Mouse (Mus musculus) midbrain, embryonic 15.5 days (tissue): Measurements from ENCODE around the gene Rgs3. TPM values are rescaled to one million over a fixed set of nuclear protein-coding genes. Genes with fewer than 3 reads are reported as not detected.

Experiments used
- ATAC-seq: fragments of 200-750 bp; cut with Nextera tagmentation; replicated peaks from 2 replicates; pipeline ENCODE4 v1.8.0; 2017; ENCODE audit warnings: moderate TSS enrichment
- H3K27ac ChIP-seq: fragments of 300-500 bp; sonication (generic); 2 replicates; pipeline ENCODE4 v1.5.1; 2015; ENCODE audit warnings: mild to moderate bottlenecking, inconsistent platforms
- H3K27me3 ChIP-seq: fragments of 300-500 bp; sonication (generic); replicated peaks from 2 replicates; pipeline ENCODE4 v1.6.1; 2015; ENCODE audit warnings: inconsistent platforms
- H3K36me3 ChIP-seq: fragments of 300-500 bp; sonication (generic); replicated peaks from 2 replicates; pipeline ENCODE4 v1.6.1; 2015; ENCODE audit warnings: inconsistent platforms
- H3K4me1 ChIP-seq: fragments of 300-500 bp; sonication (generic); 2 replicates; pipeline ENCODE4 v1.6.1; 2015; ENCODE audit warnings: inconsistent platforms
- H3K4me2 ChIP-seq: fragments of 300-500 bp; sonication (generic); 2 replicates; pipeline ENCODE4 v1.6.1; 2015; ENCODE audit warnings: inconsistent platforms, mild to moderate bottlenecking, moderate library complexity
- H3K4me3 ChIP-seq: fragments of 300-500 bp; sonication (generic); 2 replicates; pipeline ENCODE4 v1.5.1; 2015; ENCODE audit warnings: mild to moderate bottlenecking, inconsistent platforms
- H3K9ac ChIP-seq: fragments of 300-500 bp; sonication (generic); 2 replicates; pipeline ENCODE4 v1.6.1; 2015; ENCODE audit warnings: mild to moderate bottlenecking, inconsistent platforms
- H3K9me3 ChIP-seq: fragments of 300-500 bp; sonication (generic); 2 replicates; pipeline ENCODE4 v1.6.1; 2016; ENCODE audit warnings: inconsistent platforms
- WGBS: fragments of 180-500 bp; shearing (Covaris S2); methylation state at CpG from one replicate; pipeline ENCODE4 v1.1.7; 2015; ENCODE audit warnings: mixed read lengths; 5-methylcytosine and 5-hydroxymethylcytosine counted together
- polyA plus RNA-seq: library from polyadenylated mRNA; unstranded; fragments of >200 nt; fragmentation: Nextera tagmentation; extraction: Ambion mirVana; gene quantifications from 2 replicates; pipeline ENCODE4 v1.2.1, GENCODE M21; 2015

Gene Rgs3
- polyA plus RNA-seq, 1 experiment from 2014 or later: 80.1 TPM

DNA sequence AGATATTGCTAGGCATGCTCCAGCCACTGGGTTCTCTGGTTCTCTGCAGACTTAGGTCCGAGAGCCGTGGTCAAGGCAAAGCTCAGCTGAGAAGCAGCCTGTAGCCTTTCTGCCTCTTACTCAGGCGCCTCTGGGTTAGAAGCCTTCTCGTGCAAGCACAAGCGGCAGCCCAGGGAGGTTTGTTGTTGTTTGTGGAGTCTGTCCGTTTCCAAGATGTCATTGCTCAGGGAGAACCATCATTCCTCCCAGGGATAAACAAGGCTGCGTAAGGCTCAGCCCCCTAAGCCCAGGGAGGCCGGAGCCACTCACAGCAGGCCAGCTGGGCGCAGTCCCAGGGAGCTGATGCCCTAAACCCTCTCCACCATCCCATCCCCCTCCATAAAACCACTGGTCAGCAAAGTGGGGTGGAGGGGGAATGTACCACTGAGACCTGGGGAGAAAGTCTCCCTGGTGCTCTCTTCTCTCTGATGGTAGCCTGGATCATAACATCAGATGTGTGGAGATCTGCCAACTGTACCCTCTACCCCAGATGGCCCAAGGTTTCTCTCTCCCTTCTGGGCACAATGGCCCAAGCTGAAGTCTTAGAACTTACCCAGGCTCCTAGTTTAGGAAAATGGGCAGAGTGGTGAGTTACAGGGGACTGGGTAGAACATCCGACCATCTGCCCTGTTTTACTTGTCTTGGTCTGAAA lies 117.5 kb downstream of the Rgs3 start:
- Histone ChIP-seq H3K4me2 (peak overlapping the region; percentile 66), H3K36me3 (no peaks in the 10 kb centered on the region), H3K4me1 (peaks cover 70% of the 10 kb centered on the region), H3K27ac (no peak overlapping the region), H3K27me3 (no peaks in the 10 kb centered on the region), H3K9me3 (no peaks in the 10 kb centered on the region), H3K4me3 (peak overlapping the region; percentile 69), H3K9ac (peak overlapping the region; percentile 19; the same call in 1 of the 2 replicates)
- WGBS: 49% methylated on average over 10 of the region's 10 CpGs
- ATAC-seq: no peak

DNA sequence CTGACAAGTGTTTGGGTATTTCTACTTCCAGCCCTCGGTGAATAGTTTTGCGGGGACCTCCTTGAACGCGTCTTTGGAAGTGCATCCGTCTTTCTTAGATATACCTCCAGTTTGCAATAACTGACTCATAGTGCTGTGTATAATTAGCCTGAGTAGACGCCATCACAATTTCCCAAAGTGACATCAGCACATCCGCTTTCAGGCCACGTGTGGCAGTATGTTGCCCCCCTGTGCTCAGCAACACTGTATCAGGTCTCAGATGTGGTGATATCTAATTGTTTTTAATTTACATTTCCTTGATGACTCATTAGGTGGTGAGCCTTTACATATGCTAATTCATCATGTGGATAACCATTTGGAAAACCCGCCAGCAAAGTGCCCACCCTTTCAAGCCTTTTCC lies 119.5 kb downstream of the Rgs3 start:
- ATAC-seq: no peak
- 80% methylated on average over 9 of the region's 9 CpGs for WGBS
- Histone ChIP-seq H3K9ac (no peak overlapping the region), H3K27me3 (no peaks in the 10 kb centered on the region), H3K9me3 (no peaks in the 10 kb centered on the region), H3K27ac (no peak overlapping the region), H3K4me2 (no peak overlapping the region), H3K4me3 (no peak overlapping the region), H3K36me3 (0 out of 2 replicates have a peak, but pooled peaks cover 3% of the 10 kb centered on the region), H3K4me1 (peaks cover 71% of the 10 kb centered on the region)

DNA sequence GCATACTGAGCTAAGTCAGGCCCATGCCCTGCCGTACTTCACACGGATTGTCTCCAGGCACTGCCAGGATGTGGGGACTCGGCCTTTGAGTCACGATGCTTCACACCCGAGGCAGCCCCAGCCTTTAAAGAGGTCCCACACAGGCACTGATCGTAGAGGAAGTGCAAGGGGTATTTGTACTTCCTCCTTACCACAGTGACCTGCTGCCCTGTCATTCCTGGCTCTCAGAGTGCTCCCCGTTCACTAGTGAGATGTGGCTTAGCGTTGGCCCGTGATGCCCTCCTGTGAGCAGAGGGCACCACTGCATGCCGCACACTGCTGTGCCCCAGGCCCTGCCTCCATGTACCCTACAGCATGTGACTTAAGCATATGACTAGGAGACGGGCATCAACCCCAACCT lies 121.8 kb downstream of the Rgs3 start:
- 86% methylated on average over 11 of the region's 11 CpGs for WGBS
- Histone ChIP-seq H3K9me3 (no peaks in the 10 kb centered on the region), H3K27me3 (no peaks in the 10 kb centered on the region), H3K27ac (no peak overlapping the region), H3K4me2 (no peak overlapping the region), H3K4me3 (no peak overlapping the region), H3K36me3 (0 out of 2 replicates have a peak, but pooled peaks cover 3% of the 10 kb centered on the region), H3K4me1 (peaks cover 72% of the 10 kb centered on the region), H3K9ac (no peak overlapping the region)
- no peak for ATAC-seq

DNA sequence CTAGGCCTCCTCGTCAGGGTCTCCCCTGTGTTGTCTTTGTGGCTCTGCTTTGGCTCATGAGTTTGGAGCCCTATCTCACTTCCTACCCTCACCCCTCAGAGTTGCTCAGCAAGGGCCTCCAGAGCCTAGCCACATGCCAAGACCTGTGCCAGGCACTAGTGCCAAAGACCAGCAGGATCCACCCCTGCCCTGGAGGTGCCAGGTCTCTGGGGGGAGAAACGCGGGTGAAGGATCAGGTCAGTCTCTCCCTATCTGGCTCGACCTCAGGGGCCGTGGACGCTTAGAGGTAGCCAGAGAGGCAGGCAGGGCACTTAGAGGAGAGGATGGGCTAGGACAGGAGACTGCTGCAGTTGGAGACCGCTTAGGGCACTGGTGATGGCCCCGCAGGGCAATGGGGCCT lies 122.7 kb downstream of the Rgs3 start:
- H3K4me3 ChIP-seq: no peak overlapping the region
- no peak overlapping the region for H3K27ac ChIP-seq
- 90% methylated on average over 8 of the region's 8 CpGs for WGBS
- peaks cover 67% of the 10 kb centered on the region for H3K4me1 ChIP-seq
- H3K4me2 ChIP-seq: no peak overlapping the region
- 0 out of 2 replicates have a peak, but pooled peaks cover 3% of the 10 kb centered on the region for H3K36me3 ChIP-seq
- ATAC-seq: no peak
- H3K9me3 ChIP-seq: no peaks in the 10 kb centered on the region
- no peaks in the 10 kb centered on the region for H3K27me3 ChIP-seq
- H3K9ac ChIP-seq: no peak overlapping the region

DNA sequence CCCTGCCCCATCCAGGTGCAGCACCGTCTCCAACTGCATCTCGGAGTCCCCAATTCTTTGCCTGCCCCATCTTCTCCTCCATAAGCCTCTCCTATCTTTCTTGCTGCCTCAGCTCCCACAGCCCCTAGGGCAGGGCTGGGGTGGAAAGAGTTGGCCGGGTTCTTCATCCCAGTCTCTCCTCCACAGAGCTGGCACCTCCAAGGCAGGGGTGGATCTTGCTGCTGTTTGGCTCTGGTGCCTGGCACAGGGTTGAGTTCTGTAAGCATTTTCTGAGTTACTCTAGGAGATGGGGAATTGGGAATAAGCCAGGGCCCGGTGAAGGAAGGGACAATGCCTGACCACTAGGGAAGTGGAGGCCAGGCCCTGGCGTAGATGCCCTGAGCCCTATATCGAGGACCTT lies 123.5 kb downstream of the Rgs3 start:
- H3K4me2 ChIP-seq: no peak overlapping the region
- no peak overlapping the region for H3K4me3 ChIP-seq
- H3K9me3 ChIP-seq: no peaks in the 10 kb centered on the region
- no peak overlapping the region for H3K9ac ChIP-seq
- 92% methylated on average over 6 of the region's 6 CpGs for WGBS
- H3K27ac ChIP-seq: no peak overlapping the region
- peaks cover 63% of the 10 kb centered on the region for H3K4me1 ChIP-seq
- H3K27me3 ChIP-seq: no peaks in the 10 kb centered on the region
- 0 out of 2 replicates have a peak, but pooled peaks cover 3% of the 10 kb centered on the region for H3K36me3 ChIP-seq
- no peak for ATAC-seq

DNA sequence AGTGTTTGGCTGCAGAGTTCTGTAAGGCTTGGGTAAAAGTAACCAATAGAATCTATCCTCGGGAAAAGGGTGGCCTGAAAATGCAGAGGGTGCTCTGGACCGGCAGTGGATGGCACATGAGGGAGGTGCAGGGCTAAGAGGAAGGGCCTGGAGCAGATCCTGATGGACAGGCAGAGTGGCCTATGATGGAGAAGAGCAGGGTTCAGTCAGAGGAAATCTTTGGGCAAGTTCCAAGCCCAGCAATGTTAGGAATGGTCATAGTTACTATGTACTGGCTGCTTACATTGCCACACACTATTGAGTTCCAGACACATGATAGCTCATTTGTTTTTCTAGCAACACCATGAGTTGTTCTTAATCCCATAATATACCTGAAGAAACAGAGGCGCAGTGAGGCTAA lies 124.7 kb downstream of the Rgs3 start:
- WGBS: 89% methylated on average over 3 of the region's 3 CpGs
- Histone ChIP-seq H3K27ac (no peak overlapping the region), H3K4me2 (no peak overlapping the region), H3K9ac (no peak overlapping the region), H3K27me3 (no peaks in the 10 kb centered on the region), H3K4me1 (peaks cover 51% of the 10 kb centered on the region), H3K36me3 (0 out of 2 replicates have a peak, but pooled peaks cover 3% of the 10 kb centered on the region), H3K9me3 (no peaks in the 10 kb centered on the region), H3K4me3 (no peak overlapping the region)
- ATAC-seq: no peak

DNA sequence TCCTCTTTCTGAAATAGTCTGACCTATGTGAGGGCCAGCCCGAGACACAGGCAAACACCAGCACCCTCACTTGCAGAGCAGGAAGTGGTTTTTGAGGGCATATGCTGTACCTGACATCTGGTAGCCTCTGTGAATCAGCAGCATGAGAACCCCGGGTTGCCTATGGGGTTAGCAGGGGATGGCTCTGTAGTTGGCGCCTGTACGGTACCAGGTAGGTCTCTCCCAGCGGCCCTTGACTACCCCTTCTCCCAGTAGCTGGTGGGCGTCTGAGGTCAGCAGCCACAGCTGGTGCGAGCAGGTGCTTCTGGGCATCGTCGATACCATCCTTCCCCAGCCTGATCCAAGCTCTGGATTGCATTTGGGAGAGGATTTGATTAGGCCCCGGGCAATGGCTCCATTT lies 125.6 kb downstream of the Rgs3 start:
- WGBS: 72% methylated on average over 10 of the region's 10 CpGs
- H3K4me2 ChIP-seq: no peak overlapping the region
- H3K36me3 ChIP-seq: 0 out of 2 replicates have a peak, but pooled peaks cover 3% of the 10 kb centered on the region
- no peak for ATAC-seq
- H3K4me3 ChIP-seq: no peak overlapping the region
- H3K27ac ChIP-seq: no peak overlapping the region
- no peaks in the 10 kb centered on the region for H3K9me3 ChIP-seq
- no peak overlapping the region for H3K9ac ChIP-seq
- peaks cover 49% of the 10 kb centered on the region for H3K4me1 ChIP-seq
- H3K27me3 ChIP-seq: no peaks in the 10 kb centered on the region

DNA sequence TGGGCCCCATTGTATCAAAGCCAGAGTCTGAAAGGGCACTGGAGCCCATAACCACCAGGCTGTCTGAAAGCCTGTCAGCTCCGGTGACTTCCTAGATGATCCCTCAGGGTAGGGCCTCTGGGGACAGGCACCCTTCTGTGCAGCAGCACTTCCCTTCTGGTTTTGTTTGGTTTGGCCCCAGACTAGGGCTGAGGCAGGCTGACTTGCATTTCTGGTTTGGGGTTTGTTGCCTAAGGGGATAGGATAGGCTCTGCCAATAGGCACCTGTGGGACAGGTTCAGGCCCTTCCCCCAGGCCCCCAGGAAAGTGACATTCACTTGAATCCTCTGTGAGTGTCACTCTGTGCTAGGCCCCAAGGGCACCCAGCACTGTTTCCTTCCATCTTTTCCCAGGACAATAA lies 127.1 kb downstream of the Rgs3 start:
- no peak for ATAC-seq
- Histone ChIP-seq H3K4me1 (peaks cover 35% of the 10 kb centered on the region), H3K4me3 (no peak overlapping the region), H3K36me3 (0 out of 2 replicates have a peak, but pooled peaks cover 5% of the 10 kb centered on the region), H3K4me2 (no peak overlapping the region), H3K9ac (no peak overlapping the region), H3K27ac (no peak overlapping the region), H3K9me3 (no peaks in the 10 kb centered on the region), H3K27me3 (no peaks in the 10 kb centered on the region)
- WGBS: 41% methylated on average over 1 of the region's 1 CpGs

DNA sequence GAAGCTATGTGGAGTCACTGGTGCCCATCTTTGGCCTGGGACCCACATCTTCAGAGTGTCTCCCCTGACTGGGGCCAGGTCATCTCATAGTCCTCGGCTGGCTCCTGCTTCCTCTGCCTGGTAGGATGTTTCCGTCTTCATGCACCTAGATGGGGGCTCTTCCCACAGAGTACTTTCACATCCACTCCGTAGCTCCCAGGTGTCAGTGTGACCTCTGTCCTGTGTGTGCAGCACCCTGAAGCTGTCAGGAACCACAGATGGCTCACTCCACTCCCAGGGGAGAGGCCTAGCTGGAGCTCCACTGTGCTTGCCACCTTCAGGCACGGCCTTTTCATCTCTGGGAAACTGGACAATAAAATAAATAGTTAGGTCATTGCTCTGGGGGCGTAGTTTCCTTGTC lies 128.5 kb downstream of the Rgs3 start:
- no peak overlapping the region for H3K9ac ChIP-seq
- WGBS: 84% methylated on average over 5 of the region's 5 CpGs
- no peak overlapping the region for H3K4me3 ChIP-seq
- H3K4me2 ChIP-seq: no peak overlapping the region
- peaks cover 25% of the 10 kb centered on the region; the same call in 1 of the 2 replicates for H3K4me1 ChIP-seq
- no peaks in the 10 kb centered on the region for H3K9me3 ChIP-seq
- 0 out of 2 replicates have a peak, but pooled peaks cover 5% of the 10 kb centered on the region for H3K36me3 ChIP-seq
- H3K27me3 ChIP-seq: no peaks in the 10 kb centered on the region
- ATAC-seq: no peak
- H3K27ac ChIP-seq: no peak overlapping the region

DNA sequence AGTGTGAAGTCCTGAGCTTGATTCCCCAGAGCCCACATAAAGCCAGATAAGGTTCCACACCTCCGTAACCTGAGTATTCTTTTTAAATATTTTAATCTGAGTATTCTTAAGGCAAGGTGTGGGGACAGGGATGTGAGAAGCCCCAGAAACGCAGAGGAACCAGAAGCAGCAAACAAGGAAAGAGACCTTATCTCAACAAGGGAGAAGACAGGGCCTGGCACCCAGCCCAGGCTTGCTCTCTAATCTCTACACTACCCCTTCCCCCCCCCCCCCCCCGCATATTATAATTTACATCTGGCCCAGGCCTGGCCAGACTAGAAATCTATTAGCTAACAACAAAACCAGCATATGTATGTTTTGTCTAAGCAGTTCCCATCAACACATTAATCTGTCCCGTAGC lies 131.3 kb downstream of the Rgs3 start:
- H3K4me2 ChIP-seq: no peak overlapping the region
- no peak overlapping the region for H3K27ac ChIP-seq
- no peaks in the 10 kb centered on the region for H3K27me3 ChIP-seq
- no peaks in the 10 kb centered on the region for H3K9me3 ChIP-seq
- 0 out of 2 replicates have a peak, but pooled peaks cover 5% of the 10 kb centered on the region for H3K36me3 ChIP-seq
- no peak overlapping the region for H3K4me3 ChIP-seq
- H3K9ac ChIP-seq: no peak overlapping the region
- H3K4me1 ChIP-seq: peaks cover 31% of the 10 kb centered on the region
- ATAC-seq: no peak
- WGBS: 70% methylated on average over 4 of the region's 4 CpGs

DNA sequence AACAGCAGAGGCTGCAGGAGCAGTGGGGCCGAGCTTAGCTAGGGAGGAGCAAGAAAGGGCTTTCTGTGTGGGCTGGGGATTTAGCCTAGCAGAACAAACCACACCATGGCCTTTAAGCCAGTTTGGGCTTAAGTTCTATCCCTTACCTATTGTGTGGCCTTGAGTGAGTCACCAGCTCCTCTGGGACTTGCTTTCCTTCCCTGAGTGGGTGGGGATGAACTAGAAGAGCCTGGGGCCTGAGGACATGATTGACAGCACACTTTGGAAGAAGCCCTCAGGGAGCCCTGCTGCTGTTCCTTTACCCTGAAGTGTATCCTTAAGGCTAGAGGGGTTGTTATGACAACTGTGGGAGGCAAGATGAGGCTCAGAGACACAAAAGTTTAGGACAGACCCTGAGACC lies 132.0 kb downstream of the Rgs3 start:
- Histone ChIP-seq H3K9me3 (no peaks in the 10 kb centered on the region), H3K36me3 (0 out of 2 replicates have a peak, but pooled peaks cover 5% of the 10 kb centered on the region), H3K4me1 (peaks cover 30% of the 10 kb centered on the region), H3K4me3 (no peak overlapping the region), H3K4me2 (no peak overlapping the region), H3K27me3 (no peaks in the 10 kb centered on the region), H3K27ac (no peak overlapping the region), H3K9ac (no peak overlapping the region)
- WGBS: 39% methylated on average over 1 of the region's 1 CpGs
- no peak for ATAC-seq

DNA sequence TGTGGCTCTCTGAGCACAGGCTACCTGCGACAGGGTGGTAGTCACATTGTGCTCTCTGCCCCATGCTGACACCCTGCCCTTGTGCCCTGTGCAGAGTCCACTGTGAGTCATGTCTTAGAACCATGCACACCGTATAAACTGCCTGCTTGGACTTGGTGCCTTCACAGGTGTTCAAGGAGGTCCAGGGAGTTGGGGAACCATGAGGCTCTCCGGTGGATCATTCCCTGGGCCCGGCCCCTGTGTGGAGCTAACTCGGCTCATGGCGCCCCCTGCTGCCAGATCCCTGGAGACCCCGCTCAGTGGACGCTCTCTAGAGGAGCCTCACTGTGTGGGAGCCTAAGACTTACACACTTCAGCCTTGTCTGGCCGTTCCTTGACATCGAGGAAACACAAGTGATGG lies 134.2 kb downstream of the Rgs3 start:
- Histone ChIP-seq H3K4me1 (peaks cover 36% of the 10 kb centered on the region), H3K9ac (no peak overlapping the region), H3K27me3 (no peaks in the 10 kb centered on the region), H3K36me3 (0 out of 2 replicates have a peak, but pooled peaks cover 5% of the 10 kb centered on the region), H3K27ac (no peak overlapping the region), H3K4me2 (no peak overlapping the region), H3K4me3 (no peak overlapping the region), H3K9me3 (no peaks in the 10 kb centered on the region)
- ATAC-seq: no peak
- 47% methylated on average over 10 of the region's 10 CpGs for WGBS
